Mouse (Mus musculus) cerebellum, adult 9-10 months (tissue): ENCODE results near the gene Nr0b1.

Source experiments
- DNase-seq: peaks from one replicate; pipeline ENCODE4 v3.0.0; 2022

The Nr0b1 gene

DNA sequence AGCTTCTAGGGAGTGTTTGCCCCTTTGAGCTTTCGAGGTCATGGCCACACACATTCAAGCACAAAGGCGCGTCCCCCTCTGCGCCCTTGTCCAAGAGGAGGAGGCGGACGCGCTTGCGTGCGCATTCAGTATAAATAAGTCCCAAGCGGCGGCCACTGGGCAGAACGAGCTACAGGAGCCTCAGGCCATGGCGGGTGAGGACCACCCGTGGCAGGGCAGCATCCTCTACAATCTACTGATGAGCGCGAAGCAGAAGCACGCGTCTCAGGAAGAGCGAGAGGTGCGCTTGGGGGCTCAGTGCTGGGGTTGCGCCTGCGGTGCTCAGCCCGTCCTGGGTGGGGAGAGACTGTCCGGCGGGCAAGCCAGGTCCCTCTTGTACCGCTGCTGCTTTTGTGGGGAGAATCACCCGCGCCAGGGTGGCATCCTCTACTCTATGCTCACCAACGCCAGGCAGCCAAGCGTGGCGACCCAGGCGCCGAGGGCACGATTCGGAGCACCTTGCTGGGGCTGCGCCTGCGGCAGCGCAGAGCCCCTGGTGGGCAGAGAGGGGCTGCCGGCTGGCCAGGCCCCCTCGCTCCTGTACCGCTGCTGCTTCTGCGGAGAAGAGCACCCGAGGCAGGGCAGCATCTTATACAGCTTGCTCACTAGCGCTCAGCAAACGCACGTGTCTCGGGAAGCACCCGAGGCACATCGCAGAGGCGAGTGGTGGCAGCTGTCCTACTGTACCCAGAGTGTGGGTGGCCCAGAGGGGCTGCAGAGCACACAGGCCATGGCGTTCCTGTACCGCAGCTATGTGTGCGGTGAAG is at the start of gene Nr0b1:
Nr0b1 (plus strand) TSS at position 151 of the 806 bp plus-strand sequence.
- DNase-seq: no peak

DNA sequence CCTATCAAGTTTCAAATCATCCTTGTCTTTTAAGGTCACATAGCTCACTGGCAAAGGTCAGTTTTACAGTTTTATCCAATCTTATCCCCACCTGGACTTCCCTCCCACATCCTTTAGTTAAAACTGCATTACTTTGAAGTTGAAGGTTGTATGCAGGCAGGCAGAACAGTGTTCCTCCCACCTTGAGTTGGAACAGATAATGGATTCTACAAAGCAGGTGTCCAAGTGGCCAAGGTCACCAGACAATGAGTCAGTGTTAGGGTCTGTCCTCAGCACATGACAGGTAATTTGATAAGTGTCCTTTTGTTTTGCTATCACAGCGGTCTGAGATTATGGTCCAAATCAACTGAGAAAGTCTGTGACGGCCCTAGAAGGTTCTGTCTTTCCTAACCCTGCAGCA is 4.3 kb upstream of the Nr0b1 start:
- no peak for DNase-seq

DNA sequence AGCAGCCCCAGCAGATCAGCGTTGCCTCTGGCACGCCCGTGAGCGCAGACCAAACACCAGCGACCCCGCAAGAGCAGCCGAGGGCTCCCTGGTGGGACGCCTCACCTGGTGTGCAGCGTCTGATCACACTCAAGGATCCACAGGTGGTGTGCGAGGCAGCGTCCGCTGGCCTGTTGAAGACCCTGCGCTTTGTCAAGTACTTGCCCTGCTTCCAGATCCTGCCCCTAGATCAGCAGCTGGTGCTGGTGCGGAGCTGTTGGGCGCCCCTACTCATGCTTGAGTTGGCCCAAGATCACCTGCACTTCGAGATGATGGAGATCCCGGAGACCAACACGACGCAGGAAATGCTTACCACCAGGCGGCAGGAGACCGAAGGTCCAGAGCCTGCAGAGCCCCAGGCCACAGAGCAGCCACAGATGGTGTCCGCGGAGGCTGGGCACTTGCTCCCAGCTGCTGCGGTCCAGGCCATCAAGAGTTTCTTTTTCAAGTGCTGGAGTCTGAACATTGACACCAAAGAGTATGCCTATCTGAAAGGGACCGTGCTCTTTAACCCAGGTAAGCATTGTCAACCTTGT is 943 bp downstream of the Nr0b1 start:
- no peak for DNase-seq

DNA sequence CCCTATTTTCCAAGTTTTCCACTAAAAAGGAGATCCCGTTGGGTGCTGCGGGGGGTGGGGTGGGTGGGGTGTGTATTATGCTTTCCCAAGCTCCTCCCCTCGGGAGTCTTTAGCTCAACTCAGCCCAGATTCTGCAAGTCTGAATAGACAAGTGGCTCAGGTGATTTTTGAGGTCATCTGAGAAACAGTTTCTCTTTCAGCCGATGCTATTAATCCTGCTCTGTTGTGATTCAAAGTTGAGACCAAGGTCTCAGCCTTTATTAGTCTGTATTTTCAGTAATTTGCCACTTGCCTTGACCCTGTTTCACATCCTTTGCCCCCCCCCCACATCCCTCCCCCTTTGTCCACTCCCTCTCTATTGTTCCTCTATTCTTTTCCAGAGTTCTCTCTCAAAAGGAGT is 1.8 kb downstream of the Nr0b1 start:
- no peak for DNase-seq

- DNase-seq: no peak
These were observed 45.7 kb downstream of the Nr0b1 start for GRCm38 (mm10) chrX:86237246-86237645.
